Comparison of ENCODE assay signal across 9 mouse cellular contexts in genomic region chr2:6098924-6099323, GRCm38 (mm10). TPM values are rescaled to one million over a fixed set of nuclear protein-coding genes. Genes with fewer than 3 reads are reported as not detected.
DNase-seq lines count a peak whose midpoint lies in the region; ATAC-seq lines count a peak whose summit lies in the region.
"Had no signal": no experiment of that assay in that cellular context is flagged by ENCODE, and none has a peak within 500 bp of the region (broad histone marks: within the 10 kb centered on the region; RNA-seq: fewer than 3 reads in every experiment).

No protein-coding gene starts in this region.

- no peak overlapping the region for H3K4me2 ChIP-seq in embryonic facial prominence, embryonic 11.5 days (ENCODE audit: low read depth, low read length)

- H3K4me3 ChIP-seq in embryonic facial prominence, embryonic 11.5 days (ENCODE audit: low read depth, low read length) = no peak overlapping the region

- no peaks in the 10 kb centered on the region for H3K36me3 ChIP-seq in embryonic facial prominence, embryonic 11.5 days (replicated peaks; ENCODE audit: control insufficient read depth, insufficient read depth, low read depth, low read length)

- peak; percentile 66 for DNase-seq in embryo, embryonic 10 days (ENCODE audit: low spot score)
- DNase-seq in embryo, embryonic 9.5 days (ENCODE audit: extremely low spot score) = no peak
- peak; percentile 21 for DNase-seq in embryonic facial prominence, embryonic 11.5 days (ENCODE audit: low spot score)
- DNase-seq in heart, postnatal 14 days = peak; percentile 51 to 64
- DNase-seq in lung, postnatal 14 days = peak; percentile 76
- DNase-seq in cerebellum, adult 11 months = no peak
- no peak for DNase-seq in cerebellum, postnatal 25 days
- DNase-seq: adrenal gland, postnatal 25 days had no signal

- H3K9me3 ChIP-seq in embryonic facial prominence, embryonic 11.5 days (replicated peaks; ENCODE audit: control insufficient read depth, low read length) = no peaks in the 10 kb centered on the region

- ATAC-seq in embryonic facial prominence, embryonic 11.5 days (replicated peaks; ENCODE audit: insufficient number of reproducible peaks, low FRiP score, low TSS enrichment, low read depth) = no peak
- ATAC-seq in CD4-positive, CD25-positive, alpha-beta regulatory T cell, adult 4 months = no peak

- H3K4me1 ChIP-seq in embryonic facial prominence, embryonic 11.5 days (ENCODE audit: control insufficient read depth, insufficient read depth, low read length) = no peaks in the 10 kb centered on the region; the same call in 1 of the 2 replicates

- intact Hi-C loops in heart, postnatal 14 days (cut with DNase I) = no loop called here

- H3K9ac ChIP-seq in embryonic facial prominence, embryonic 11.5 days (replicated peaks; ENCODE audit: low read length) = no peak overlapping the region

- peaks cover 5% of the 10 kb centered on the region; the same call in 1 of the 2 replicates for H3K27me3 ChIP-seq in embryonic facial prominence, embryonic 11.5 days (ENCODE audit: control insufficient read depth, insufficient read depth, low read length)

- no peak overlapping the region for H3K27ac ChIP-seq in embryonic facial prominence, embryonic 11.5 days (replicated peaks; ENCODE audit: low read depth, low read length)

- 31% methylated on average over 6 of the region's 6 CpGs for WGBS in embryonic facial prominence, embryonic 11.5 days

RNA-seq across cellular contexts. Expression of gene Proser2, which starts 31.1 kb away (rescaled TPM):
- 1.9 and 2.3 TPM in 2 replicates for polyA plus RNA-seq in embryonic facial prominence, embryonic 11.5 days (2014; fragmentation: Nextera tagmentation; extraction: Ambion mirVana)
- total RNA-seq in heart, postnatal 14 days (2021) = 10 to 100 TPM; 19.6 to 28.0 TPM
- polyA plus RNA-seq in CD4-positive, CD25-positive, alpha-beta regulatory T cell, adult 4 months (2017; shearing (Covaris generic)) = under 1 TPM; 0.18 to 0.26 TPM

Comparison
In these comparisons a context has a peak if more than half of its experiments do, and no peak if none do; other contexts are left out.
1. DNase-seq: peak in embryo, embryonic 10 days (single experiment), embryonic facial prominence, embryonic 11.5 days (single experiment), heart, postnatal 14 days (2 of 2) and lung, postnatal 14 days (single experiment); none in embryo, embryonic 9.5 days (single experiment), cerebellum, adult 11 months (single experiment) and cerebellum, postnatal 25 days (0 of 2).